Mouse (Mus musculus): ENCODE measurements around the gene Clstn1. TPM values are rescaled to one million over a fixed set of nuclear protein-coding genes. Genes with fewer than 3 reads are reported as not detected.

Gene Clstn1
- polyA plus RNA-seq, 1 experiment: 0.05 TPM

GRCm38 (mm10) chr4:149586783-149587595, 721 bp downstream of the Clstn1 start:
- H3K27me3 ChIP-seq (ENCODE audit: control insufficient read depth): peaks cover 61% of the 10 kb centered on the region
- no peak for TF ChIP-seq GATA1 (IDR thresholded peaks at IDR 0.05; ENCODE audit: low read length)
- no peaks in the 10 kb centered on the region for H3K4me1 ChIP-seq (ENCODE audit: control insufficient read depth)
- peak overlapping the region; percentile 38 for H3K4me3 ChIP-seq (replicated peaks)
- H3K36me3 ChIP-seq (ENCODE audit: control insufficient read depth): no peaks in the 10 kb centered on the region
- peaks cover 5% of the 10 kb centered on the region; the same call in 1 of the 2 replicates for H3K9me3 ChIP-seq (ENCODE audit: control insufficient read depth, low read length)

- H3K4me1 ChIP-seq (ENCODE audit: control insufficient read depth): no peaks in the 10 kb centered on the region
- peaks cover 61% of the 10 kb centered on the region for H3K27me3 ChIP-seq (ENCODE audit: control insufficient read depth)
- H3K4me3 ChIP-seq (replicated peaks): no peak overlapping the region
- peaks cover 5% of the 10 kb centered on the region; the same call in 1 of the 2 replicates for H3K9me3 ChIP-seq (ENCODE audit: control insufficient read depth, low read length)
- no peaks in the 10 kb centered on the region for H3K36me3 ChIP-seq (ENCODE audit: control insufficient read depth)
- TF ChIP-seq TAL1 (IDR thresholded peaks at IDR 0.05; ENCODE audit: low read length): no peak
Observed at GRCm38 (mm10) chr4:149587596-149588168, 1.4 kb downstream of the Clstn1 start.

- H3K27me3 ChIP-seq (ENCODE audit: control insufficient read depth): peaks cover 44% of the 10 kb centered on the region
- H3K4me3 ChIP-seq (replicated peaks): no peak overlapping the region
- H3K36me3 ChIP-seq (ENCODE audit: control insufficient read depth): no peaks in the 10 kb centered on the region
- peaks cover 5% of the 10 kb centered on the region; the same call in 1 of the 2 replicates for H3K9me3 ChIP-seq (ENCODE audit: control insufficient read depth, low read length)
- H3K4me1 ChIP-seq (ENCODE audit: control insufficient read depth): no peaks in the 10 kb centered on the region
- no peak for TF ChIP-seq GATA1 (IDR thresholded peaks at IDR 0.05; ENCODE audit: low read length)
- no peak for TF ChIP-seq TAL1 (IDR thresholded peaks at IDR 0.05; ENCODE audit: low read length)
Observed at GRCm38 (mm10) chr4:149590200-149590599, 3.9 kb downstream of the Clstn1 start.

GRCm38 (mm10) chr4:149591486-149591885, 5.2 kb downstream of the Clstn1 start:
- TF ChIP-seq GATA1 (IDR thresholded peaks at IDR 0.05; ENCODE audit: low read length): no peak
- no peak for TF ChIP-seq TAL1 (IDR thresholded peaks at IDR 0.05; ENCODE audit: low read length)
- Histone ChIP-seq H3K4me1 (ENCODE audit: control insufficient read depth) (no peaks in the 10 kb centered on the region), H3K36me3 (ENCODE audit: control insufficient read depth) (no peaks in the 10 kb centered on the region), H3K9me3 (ENCODE audit: control insufficient read depth, low read length) (peaks cover 5% of the 10 kb centered on the region; the same call in 1 of the 2 replicates), H3K4me3 (replicated peaks) (no peak overlapping the region), H3K27me3 (ENCODE audit: control insufficient read depth) (peaks cover 31% of the 10 kb centered on the region)

- Histone ChIP-seq H3K4me3 (replicated peaks) (no peak overlapping the region), H3K4me1 (ENCODE audit: control insufficient read depth) (no peaks in the 10 kb centered on the region), H3K9me3 (ENCODE audit: control insufficient read depth, low read length) (peaks cover 3% of the 10 kb centered on the region; the same call in 1 of the 2 replicates), H3K27me3 (ENCODE audit: control insufficient read depth) (no peaks in the 10 kb centered on the region), H3K36me3 (ENCODE audit: control insufficient read depth) (no peaks in the 10 kb centered on the region)
- TF ChIP-seq TAL1 (IDR thresholded peaks at IDR 0.05; ENCODE audit: low read length) (no peak), GATA1 (IDR thresholded peaks at IDR 0.05; ENCODE audit: low read length) (no peak)
Observed at GRCm38 (mm10) chr4:149594913-149595581, 8.8 kb downstream of the Clstn1 start.

- Histone ChIP-seq H3K4me3 (replicated peaks) (no peak overlapping the region), H3K4me1 (ENCODE audit: control insufficient read depth) (no peaks in the 10 kb centered on the region), H3K9me3 (ENCODE audit: control insufficient read depth, low read length) (no peaks in the 10 kb centered on the region), H3K36me3 (ENCODE audit: control insufficient read depth) (no peaks in the 10 kb centered on the region), H3K27me3 (ENCODE audit: control insufficient read depth) (no peaks in the 10 kb centered on the region)
- TF ChIP-seq TAL1 (IDR thresholded peaks at IDR 0.05; ENCODE audit: low read length) (no peak), GATA1 (IDR thresholded peaks at IDR 0.05; ENCODE audit: low read length) (no peak)
Observed at GRCm38 (mm10) chr4:149597641-149598208, 11.5 kb downstream of the Clstn1 start.

- Histone ChIP-seq H3K4me3 (replicated peaks) (no peak overlapping the region), H3K4me1 (ENCODE audit: control insufficient read depth) (no peaks in the 10 kb centered on the region), H3K36me3 (ENCODE audit: control insufficient read depth) (no peaks in the 10 kb centered on the region), H3K9me3 (ENCODE audit: control insufficient read depth, low read length) (peaks cover under 1% of the 10 kb centered on the region; the same call in 1 of the 2 replicates), H3K27me3 (ENCODE audit: control insufficient read depth) (no peaks in the 10 kb centered on the region)
- no peak for TF ChIP-seq GATA1 (IDR thresholded peaks at IDR 0.05; ENCODE audit: low read length)
- no peak for TF ChIP-seq TAL1 (IDR thresholded peaks at IDR 0.05; ENCODE audit: low read length)
Observed at GRCm38 (mm10) chr4:149599549-149599948, 13.3 kb downstream of the Clstn1 start.

- Histone ChIP-seq H3K36me3 (ENCODE audit: control insufficient read depth) (no peaks in the 10 kb centered on the region), H3K4me3 (replicated peaks) (no peak overlapping the region), H3K4me1 (ENCODE audit: control insufficient read depth) (no peaks in the 10 kb centered on the region), H3K27me3 (ENCODE audit: control insufficient read depth) (no peaks in the 10 kb centered on the region), H3K9me3 (ENCODE audit: control insufficient read depth, low read length) (peaks cover 2% of the 10 kb centered on the region; the same call in 1 of the 2 replicates)
- TF ChIP-seq TAL1 (IDR thresholded peaks at IDR 0.05; ENCODE audit: low read length) (no peak), GATA1 (IDR thresholded peaks at IDR 0.05; ENCODE audit: low read length) (no peak)
Observed at GRCm38 (mm10) chr4:149600130-149600529, 13.9 kb downstream of the Clstn1 start.

- H3K9me3 ChIP-seq (ENCODE audit: control insufficient read depth, low read length): peaks cover 2% of the 10 kb centered on the region; the same call in 1 of the 2 replicates
- H3K36me3 ChIP-seq (ENCODE audit: control insufficient read depth): no peaks in the 10 kb centered on the region
- H3K4me3 ChIP-seq (replicated peaks): no peak overlapping the region
- H3K27me3 ChIP-seq (ENCODE audit: control insufficient read depth): no peaks in the 10 kb centered on the region
- H3K4me1 ChIP-seq (ENCODE audit: control insufficient read depth): no peaks in the 10 kb centered on the region
- TF ChIP-seq GATA1 (IDR thresholded peaks at IDR 0.05; ENCODE audit: low read length) (no peak), TAL1 (IDR thresholded peaks at IDR 0.05; ENCODE audit: low read length) (no peak)
Observed at GRCm38 (mm10) chr4:149601484-149601883, 15.2 kb downstream of the Clstn1 start.
